Mouse (Mus musculus) testis, postnatal 14 days (tissue): ENCODE data around the gene Rhoj.
"Not testable (repeated sequence)": the region's sequence is repeated elsewhere in the genome, so short reads cannot be mapped to it uniquely, and the experiment has no call there.

Source experiments
- DNase-seq: peaks from one replicate; pipeline ENCODE4 v3.0.0; 2021; ENCODE audit warnings: low spot score

Rhoj gene

DNA sequence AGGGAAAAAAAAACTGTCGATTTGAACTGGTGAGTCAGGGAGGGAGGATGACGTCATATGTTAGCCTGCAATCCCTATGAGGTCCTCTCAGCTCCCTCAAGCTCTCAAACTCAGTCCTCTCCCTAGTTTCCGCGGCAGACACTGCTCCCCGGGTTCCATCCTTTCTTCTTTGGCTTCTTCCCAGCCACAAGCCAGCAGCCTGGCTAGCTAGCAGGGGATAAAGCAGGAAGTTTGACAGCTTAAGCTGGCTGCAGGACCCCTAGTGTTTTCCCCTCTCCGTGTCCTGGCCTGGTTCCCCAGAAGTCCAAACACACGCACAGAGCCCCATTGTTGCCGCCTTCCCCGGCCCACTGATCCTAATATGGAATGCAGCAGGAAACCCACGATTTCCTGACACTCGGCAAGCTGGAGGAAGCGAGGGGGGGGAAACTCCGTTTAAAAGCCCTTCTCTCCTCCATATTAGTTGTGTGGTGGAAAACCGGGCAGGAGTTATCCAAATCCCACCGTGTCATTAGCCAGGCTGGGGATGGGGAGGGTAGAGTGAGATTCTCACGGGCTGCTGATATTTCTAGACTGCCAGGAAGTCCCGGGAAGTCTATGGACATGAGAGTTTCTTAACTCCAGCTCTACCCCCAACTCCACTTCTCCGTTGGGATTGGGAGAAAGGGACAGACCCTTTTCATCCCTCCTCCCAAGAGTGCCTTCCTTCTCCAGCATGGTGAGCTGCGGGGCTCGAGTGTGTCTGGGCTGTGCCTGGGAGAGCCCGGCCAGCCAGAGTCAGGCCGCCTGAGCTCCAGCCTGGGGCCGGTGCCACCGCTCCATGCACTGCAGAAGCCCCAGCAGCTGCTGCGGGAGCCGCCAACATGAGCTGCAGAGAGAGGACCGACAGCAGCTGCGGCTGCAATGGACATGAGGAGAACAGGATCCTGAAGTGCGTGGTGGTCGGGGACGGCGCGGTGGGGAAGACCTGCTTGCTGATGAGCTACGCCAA lies at the start of gene Rhoj:
Gene Rhoj, plus strand, starts transcription at position 362 of the 991 bp plus-strand sequence.
- DNase-seq, result peak; percentile 34

DNA sequence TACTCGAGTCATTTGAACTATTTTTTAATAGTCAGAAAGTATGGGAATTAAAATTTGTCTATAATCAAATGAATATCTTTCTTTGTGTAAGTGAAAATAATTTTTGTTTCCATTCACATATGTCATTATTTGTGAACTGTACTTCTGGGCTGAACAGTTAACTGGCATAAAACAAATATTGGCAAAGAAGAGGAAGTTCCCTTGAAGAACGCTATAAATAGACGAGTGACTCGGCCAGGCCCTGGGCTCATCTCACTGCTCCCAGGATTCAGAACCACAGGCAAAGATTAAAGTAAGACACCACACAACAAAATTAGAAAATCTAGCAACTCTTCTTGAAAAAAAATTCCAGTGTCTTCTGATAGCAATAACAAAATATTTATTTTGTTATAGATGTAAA lies 36.4 kb upstream of the Rhoj start:
- no peak for DNase-seq

DNA sequence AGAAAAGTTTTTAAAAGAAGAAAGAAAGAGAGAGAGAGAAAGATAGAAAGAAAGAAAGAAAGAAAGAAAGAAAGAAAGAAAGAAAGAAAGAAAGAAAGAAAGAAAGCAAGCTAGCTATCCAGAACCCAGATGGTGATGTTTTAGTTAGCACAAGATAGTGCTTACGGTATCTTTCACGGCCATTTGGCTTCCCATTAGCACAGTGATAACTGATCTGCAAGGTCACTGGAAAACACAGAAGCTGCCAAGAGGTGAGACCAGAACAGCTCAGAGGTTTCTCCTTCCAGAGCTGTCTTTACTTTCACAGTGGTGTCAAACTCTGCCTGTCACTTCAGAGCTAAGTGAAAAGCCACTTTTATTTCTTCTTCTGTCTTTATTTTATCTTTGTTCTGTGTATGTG lies 32.4 kb upstream of the Rhoj start:
- no peak for DNase-seq

DNA sequence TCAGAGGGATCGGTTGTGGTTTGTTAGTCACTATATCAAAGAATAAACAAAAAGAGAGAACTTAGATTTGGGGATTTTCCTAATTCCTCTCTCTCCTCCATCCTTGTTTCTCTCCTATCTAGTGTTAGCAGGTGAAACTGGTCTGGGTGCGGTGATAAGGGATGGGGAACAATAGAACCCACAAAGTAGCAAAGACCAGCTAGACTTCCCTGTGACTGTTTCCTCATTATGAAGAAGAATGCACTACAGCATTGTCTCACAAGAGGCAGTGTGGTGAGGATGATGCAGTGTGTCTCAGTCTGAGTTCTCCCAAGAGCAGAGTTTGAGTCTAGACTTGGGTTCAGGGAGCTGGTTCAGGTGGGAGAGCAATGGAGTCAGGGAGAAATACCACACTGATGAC lies 30.7 kb upstream of the Rhoj start:
- DNase-seq, result no peak

DNA sequence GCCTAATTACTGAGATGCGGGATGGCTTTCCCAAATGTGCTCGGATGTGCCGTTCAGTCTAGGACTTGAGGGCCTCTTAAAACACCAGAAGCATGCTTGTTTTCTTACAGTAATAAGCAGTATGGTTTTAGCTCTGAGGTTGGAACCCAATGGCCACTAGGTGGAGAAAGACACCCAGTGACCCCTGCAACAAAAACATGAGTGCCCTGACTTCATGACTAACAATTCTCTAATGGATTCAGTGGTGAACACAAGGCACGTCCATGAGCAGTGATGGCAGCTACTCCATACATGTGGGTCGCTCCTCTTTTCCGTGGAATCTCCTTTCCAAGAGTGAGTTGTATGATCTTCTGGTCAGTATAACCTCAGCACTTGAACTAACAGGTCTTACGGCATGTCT lies 27.6 kb upstream of the Rhoj start:
- no peak for DNase-seq

DNA sequence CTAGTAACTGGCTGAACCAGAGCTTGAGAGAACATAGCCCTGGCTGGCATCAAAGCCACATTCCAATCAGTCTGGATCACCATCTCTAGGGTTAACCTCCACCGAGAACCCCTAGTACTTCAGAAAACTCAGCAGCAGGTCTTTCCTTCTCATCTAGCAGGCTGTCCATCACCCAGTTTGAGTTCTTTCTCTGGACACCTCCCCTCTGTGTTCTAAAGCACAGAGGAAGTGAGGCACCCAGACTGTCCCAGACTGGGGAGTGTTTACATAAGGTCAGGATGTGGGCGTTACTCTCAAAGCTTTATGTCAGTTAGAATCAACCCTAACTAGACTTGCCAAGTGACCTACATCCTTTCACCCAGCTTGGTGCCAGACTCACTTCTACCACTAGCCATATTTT lies 24.9 kb upstream of the Rhoj start:
- no peak for DNase-seq

DNA sequence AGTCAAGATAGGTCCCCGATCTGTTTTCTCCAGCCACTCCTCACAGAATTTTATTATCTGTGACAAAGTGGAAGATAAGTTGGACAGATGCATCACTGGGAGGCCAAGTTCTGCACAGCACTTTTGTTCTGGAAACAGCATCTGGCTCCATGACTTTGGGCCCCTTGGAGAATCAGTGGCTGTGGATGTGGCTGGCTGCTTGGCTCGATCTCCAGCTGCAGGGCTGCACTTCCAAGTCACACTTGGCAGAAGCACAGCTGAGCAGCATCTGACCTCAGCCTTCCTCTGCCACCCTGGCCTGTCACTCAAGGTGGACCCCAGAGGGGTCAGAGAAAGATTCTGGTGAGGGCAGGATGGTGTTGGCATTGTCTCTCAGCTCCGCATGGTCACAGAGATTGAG lies 22.0 kb upstream of the Rhoj start:
- DNase-seq, result no peak

DNA sequence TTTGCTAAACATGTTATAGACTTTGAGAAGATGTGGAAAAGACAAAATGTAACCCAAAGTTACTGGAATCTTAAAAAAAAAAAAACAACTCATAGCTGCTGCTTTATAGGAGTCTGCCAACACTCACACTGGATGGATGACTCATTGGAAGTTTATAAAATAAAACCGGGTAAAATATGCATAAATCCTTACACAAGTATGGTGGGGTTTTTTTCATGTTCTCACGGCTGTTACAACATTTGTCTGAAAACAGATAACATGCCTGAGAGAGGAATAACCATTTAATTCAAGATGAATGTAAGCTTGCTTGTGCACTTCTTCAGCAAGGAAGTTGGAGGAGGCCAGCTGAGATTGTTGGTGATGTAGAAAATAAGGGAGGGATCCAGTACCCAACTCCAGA lies 17.6 kb upstream of the Rhoj start:
- no peak for DNase-seq

DNA sequence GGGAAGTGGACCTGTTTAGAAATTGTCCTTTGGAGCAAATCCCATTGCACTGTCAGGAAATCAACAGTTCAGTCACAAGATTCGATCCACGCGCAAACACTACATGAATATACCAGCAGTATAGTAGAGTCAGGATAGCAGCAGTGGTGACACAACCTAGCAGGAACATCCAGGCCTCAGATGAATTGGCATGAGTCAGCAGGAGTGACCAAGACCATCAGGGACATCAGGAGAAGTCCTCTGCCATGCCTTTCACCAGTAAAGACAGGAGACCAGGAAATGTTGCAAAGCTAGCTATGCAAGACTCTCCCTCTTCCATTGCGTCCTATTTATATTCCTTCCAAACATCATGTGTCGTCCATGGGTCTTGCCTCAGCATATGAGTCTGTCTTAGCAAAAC lies 16.6 kb upstream of the Rhoj start:
- no peak for DNase-seq

DNA sequence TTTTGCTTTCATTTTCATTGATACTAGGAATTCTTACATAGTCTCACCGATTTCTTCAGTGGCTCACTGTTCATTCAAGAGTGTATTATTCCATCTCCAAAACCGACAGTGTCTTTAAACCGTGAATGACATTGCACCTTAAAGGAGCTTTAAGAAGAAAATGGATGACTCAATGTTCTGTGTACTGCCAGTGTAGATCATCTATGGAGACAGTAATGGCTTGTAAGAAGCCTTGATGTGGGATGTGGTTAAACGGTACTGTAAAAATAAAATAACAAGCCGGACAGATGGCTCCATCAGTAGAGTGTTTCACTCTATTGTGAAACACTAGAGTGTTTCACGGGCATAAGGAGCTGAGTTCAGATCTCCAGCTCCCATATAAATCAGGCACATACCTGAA lies 15.2 kb upstream of the Rhoj start:
- no peak for DNase-seq

DNA sequence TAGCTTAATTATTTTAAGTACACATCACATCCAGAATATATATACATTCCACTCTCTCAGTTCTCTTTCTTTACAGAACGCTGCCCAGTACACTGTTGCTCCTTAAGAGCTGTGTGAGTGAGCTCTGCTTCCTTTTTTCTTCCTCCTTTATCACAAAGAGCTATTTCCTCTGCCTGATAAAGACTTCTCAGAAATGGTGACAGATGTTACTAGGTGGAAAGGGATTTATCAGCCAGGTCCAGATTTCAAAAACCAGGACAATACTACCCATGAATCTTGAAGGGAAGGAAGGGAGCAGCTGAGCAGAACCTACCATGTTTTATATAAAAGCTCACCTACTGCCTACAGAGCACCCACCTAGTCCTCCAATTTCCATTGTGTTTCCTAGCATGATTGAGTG lies 8.3 kb upstream of the Rhoj start:
- DNase-seq, result no peak

DNA sequence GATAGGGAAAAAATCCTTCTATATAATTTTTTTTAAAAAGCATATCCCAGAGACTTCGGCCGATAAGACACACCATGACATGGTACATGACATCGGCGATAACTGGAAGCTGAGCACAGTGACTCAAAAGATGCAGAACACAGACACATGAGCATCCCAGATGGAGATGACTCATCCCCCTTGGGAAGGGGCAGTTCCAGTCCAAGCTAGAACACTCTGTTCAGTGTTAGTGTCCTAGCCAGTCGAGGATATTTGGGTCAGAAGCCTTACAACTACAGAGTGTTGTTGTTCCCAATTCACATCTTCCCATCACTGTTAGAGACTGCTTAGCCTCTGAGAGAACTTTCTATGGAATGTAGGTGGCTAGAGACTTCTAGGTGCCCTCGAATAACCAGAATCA lies 4.0 kb upstream of the Rhoj start:
- peak; percentile 50 for DNase-seq

DNA sequence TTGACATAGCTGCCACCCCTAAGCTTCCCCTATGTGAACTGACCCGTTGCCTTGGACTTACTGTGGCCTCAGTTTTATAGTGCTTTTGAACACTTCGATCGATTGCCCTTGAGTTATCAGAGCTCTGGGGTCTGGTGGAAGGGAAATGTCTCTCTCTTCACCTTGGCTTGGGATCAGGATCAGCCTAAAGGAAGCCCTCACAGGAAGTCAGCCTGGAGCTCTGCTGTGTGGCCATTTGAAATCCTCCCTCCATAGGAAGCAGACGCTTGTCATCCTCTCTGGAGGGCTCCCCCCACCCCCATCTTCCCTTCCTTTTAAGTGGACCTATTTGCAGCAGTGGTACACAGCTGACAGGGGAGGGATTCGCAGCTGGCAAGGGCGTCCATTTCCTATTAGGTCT lies 1.6 kb downstream of the Rhoj start:
- DNase-seq, result no peak

DNA sequence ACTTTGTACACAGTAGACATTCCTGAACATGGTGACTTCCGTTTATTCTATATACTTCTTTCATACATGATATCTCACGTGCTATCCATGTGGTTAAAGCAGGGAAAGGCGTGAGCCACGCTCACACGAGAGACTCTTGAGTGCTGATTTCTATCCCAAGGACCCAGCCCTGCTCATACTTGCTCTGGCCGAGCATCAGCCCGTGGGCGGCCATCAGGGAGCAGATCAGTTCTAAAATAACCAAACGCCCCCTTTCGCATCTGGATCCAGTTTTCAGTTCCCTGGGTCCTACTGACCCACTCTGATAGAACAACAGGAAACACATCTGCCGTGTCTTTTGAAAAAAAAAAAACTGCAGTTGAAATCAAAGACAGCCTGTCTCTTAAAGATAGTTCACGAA lies 2.6 kb downstream of the Rhoj start:
- DNase-seq, result peak; percentile 8

DNA sequence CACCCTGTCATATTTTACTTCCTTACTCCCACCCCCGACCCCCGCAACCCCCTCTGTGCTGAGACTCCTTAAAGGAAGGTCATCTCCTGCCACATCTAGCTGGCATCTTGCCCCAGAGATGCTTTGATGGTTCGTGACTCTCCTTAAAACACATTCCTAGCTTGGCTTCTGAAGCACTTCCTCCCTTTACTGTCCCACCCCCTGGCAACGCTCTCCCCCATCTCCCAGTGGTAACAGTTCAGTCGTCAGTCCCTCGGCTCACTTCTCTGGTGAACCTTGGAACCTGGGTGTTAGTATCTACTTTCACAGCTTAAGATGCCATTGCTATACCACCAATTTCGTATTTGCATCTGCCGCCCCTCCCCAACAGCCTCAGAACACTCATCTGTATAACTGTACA lies 3.8 kb downstream of the Rhoj start:
- no peak for DNase-seq

DNA sequence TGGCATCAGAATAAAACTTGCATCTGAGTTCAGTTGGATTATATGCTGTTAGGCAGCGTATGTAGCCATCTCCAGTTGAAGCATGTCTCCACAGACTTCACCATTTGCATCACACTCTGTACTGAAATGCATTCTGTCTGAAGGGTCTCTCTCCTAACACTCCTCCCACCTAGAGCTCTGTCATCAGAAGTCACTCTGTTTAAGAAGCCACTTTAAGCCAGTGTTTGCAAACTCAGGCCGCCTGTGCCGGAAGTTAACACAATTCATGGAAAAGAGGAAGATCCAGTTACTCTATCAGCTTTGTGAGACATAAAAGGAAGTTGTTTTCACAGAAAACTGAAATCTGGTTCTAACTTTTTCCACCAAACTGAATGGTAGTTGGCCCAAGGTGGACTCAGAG lies 5.9 kb downstream of the Rhoj start:
- no peak for DNase-seq

DNA sequence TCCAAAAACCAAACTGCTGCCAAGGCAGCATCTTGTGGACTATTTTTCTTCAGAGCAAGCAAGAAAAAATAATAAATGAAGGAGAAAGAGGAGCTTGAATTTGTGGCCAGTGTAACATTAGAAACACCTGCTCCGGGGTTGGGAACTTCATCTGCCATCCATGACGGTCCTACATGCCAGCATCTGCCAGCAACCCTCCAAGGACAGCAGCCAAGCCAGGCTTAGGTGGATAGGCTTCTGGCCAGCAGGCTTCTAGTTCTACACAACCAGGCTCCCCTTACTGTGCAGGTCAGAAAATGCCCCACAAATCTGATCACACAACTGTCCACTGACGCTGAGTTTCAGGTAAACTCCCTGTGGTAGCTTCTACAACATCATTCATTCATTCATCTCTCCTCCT lies 7.7 kb downstream of the Rhoj start:
- DNase-seq, result no peak

DNA sequence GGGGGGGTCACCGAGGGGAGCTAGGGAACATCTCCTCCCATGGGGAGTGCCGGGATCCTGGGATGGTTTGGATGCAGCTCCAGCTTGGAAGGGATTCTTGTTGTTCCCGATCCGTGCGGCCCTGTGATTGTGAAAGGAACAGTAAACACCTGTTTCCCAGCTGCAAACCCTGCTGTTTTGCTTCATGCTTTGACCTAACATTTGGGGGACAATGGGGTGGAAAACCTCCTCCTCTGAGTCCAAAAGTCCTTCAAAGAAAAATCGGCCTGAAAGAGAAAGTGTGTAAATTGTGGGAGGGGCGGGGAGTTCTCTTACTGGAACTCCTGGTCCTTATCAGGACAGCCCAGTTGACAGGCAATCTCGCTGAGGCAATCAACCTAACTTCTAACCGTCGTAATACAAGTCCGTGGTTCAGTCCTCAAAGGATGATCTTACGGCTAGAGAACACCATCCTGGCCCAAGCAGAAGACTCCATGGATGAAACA lies 12.4 kb downstream of the Rhoj start:
- DNase-seq, result peak; percentile 55

DNA sequence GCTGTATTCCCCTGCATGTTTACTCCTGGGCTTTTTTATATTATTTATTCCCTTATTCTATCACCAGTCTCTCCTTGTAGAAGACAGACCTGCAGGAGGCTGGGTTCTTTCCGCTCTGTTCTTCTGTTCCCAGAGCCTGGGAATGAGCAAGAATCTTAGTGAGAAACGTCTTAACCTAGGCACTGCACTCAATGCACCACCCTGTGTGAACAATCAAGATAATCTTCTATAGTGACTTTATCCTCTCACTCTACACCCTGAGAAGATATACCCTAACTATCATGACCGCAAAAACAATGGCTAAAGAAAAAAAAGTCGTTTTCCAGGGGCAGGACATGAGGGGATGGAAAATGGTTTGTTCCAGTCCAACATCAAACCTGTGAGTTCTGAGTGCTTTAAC lies 13.1 kb downstream of the Rhoj start:
- no peak for DNase-seq

DNA sequence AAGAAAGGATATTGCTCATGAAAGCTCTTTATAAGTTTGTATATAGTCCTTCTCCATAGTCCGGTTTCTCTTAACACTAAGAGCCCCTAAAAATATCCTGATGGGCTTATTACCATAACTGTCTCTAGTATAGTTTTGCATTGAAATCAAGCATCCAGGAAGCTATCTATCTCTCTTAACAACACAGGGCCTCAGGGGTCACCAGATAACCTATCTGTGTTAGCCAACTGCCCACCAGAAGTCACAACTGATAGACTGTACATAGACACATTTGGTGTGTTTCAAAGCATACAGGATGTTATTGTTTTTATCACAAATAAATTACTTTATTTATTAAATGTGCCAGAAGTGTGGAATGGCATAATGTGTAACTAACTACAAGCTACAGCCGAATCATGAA lies 21.1 kb downstream of the Rhoj start:
- DNase-seq, result no peak

DNA sequence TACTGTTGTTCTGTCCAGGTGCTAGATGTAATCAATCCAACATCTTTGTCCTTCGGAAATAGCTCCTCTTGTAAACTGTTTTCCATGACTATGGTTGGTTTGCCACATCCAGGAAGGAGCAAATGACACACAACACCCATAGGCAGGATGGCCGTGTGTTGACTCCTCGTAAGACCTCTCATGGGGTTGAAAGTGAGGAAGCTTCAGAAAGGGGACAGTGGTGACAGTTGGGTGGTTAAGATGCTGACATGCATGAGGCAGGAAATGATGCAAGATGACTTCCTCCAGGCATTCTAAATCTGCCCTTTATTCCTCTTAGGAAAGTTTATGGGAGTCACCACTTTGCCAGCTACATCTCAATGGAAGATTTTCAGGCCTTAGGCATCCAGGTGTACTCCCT lies 31.8 kb downstream of the Rhoj start:
- no peak for DNase-seq

DNA sequence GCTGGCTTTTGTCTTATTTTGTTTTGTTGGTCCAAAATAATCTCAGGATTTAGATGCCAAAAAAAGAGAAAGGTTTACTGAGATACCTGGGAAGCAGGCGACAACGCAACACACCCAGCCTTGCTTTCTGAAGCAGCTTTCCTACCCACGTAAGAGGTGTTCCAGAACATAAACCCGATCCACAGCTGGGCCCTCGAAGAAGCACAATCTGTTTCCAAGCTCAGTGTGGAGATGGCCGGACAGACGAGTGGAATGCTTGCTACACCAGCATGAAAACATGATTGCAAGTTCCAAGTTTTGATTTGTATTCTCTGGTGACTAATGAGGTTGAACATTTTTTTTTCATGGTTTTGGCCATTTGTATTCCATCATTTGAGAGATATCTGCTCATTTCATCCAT lies 32.2 kb downstream of the Rhoj start:
- no peak for DNase-seq

DNA sequence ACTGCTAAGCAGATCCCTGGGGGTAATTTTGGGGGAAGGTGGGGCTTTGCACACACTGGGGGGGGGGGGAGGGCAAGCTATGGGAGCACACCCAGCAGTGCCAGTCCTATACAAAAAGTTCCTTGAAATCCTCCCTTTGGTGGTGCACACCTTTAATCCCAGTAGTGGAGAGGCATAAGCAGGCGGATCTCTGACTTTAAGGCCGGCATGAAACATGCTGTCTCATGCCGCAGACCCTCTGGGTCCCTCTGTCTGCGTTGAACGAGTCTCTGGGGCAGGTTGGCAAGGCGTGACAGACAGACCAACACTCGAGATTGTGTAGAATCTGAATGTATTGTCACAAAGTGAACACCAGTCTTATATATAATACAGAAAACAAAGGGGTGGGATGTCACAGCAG lies 40.4 kb downstream of the Rhoj start:
- DNase-seq, result no peak

DNA sequence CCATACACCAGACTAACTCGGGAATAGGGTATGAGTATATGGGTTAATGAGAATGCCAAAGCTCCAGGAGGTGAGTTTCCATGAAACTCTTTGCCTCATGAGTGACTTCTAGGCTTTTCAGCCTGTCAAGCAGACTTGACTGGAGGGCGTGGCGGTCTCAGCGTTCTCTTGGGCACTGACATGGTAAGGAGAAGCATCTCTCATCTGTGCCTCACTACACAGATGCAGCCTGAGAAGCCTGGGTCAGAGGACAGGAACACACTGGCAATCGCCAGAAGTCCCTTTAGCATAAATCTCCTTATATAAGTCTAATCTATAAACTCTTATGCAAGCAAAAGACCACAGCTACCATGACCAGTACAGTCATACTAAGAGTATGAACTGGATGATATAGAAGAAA lies 41.4 kb downstream of the Rhoj start:
- DNase-seq, result not testable (repeated sequence)
